Mouse (Mus musculus): ENCODE measurements around the gene Yipf2.

- no peak for TF ChIP-seq CTCF (IDR thresholded peaks at IDR 0.05; ENCODE audit: low read depth, low read length)
- no peak for TF ChIP-seq POLR2A (IDR thresholded peaks at IDR 0.05; ENCODE audit: extremely low read depth, insufficient read depth, low read length)
Observed at GRCm38 (mm10) chr9:21635639-21636038, 43.0 kb upstream of the Yipf2 start.
